Mouse (Mus musculus): ENCODE measurements around the gene Nadk. TPM values are rescaled to one million over a fixed set of nuclear protein-coding genes. Genes with fewer than 3 reads are reported as not detected.

Nadk gene
- total and polyA plus RNA-seq, 3 experiments = 28.4 to 42.0 (median 33.2) TPM

- Histone ChIP-seq H3K36me3 (ENCODE audit: control insufficient read depth, insufficient read depth, low read length) (peaks cover 3% of the 10 kb centered on the region; the same call in 1 of the 2 replicates), H3K4me3 (no peak overlapping the region), H3K4me1 (ENCODE audit: control insufficient read depth, insufficient read depth, low read length) (peaks cover 16% of the 10 kb centered on the region), H3K27me3 (ENCODE audit: control insufficient read depth, insufficient read depth, low read length) (no peaks in the 10 kb centered on the region), H3K27ac (peak overlapping the region; percentile 38), H3K79me2 (replicated peaks; ENCODE audit: control insufficient read depth, insufficient read depth, low read length) (peaks cover 8% of the 10 kb centered on the region), H3K9ac (ENCODE audit: low read depth, low read length) (no peak overlapping the region)
- no peak for DNase-seq
- no peak for TF ChIP-seq POLR2A (IDR thresholded peaks at IDR 0.05; ENCODE audit: insufficient read depth, low read depth, low read length)
- no peak for TF ChIP-seq CTCF (IDR thresholded peaks at IDR 0.05)
- TF ChIP-seq EP300 (IDR thresholded peaks at IDR 0.05; ENCODE audit: insufficient read depth, low read depth, low read length) = no peak
- intact Hi-C loops (cut with DNase I) = loop anchor here (10.0 kb wide), 1 partner anchor 207 kb away; the partner anchor contains the start of gene Prkcz
- WGBS = 31% methylated on average over 2 of the region's 2 CpGs
Measured at GRCm38 (mm10) chr4:155571442-155571841, 9.3 kb downstream of the Nadk start.

- H3K4me1 ChIP-seq (ENCODE audit: control insufficient read depth, insufficient read depth, low read length) = peaks cover 21% of the 10 kb centered on the region
- H3K4me3 ChIP-seq = no peak overlapping the region
- H3K27me3 ChIP-seq (ENCODE audit: control insufficient read depth, insufficient read depth, low read length) = no peaks in the 10 kb centered on the region
- peaks cover 3% of the 10 kb centered on the region; the same call in 1 of the 2 replicates for H3K36me3 ChIP-seq (ENCODE audit: control insufficient read depth, insufficient read depth, low read length)
- peaks cover 8% of the 10 kb centered on the region for H3K79me2 ChIP-seq (replicated peaks; ENCODE audit: control insufficient read depth, insufficient read depth, low read length)
- intact Hi-C loops (cut with DNase I) = loop anchor here (10.0 kb wide), 1 partner anchor 208 kb away; the partner anchor contains the start of gene Prkcz
- no peak overlapping the region for H3K27ac ChIP-seq
- DNase-seq = no peak
- no peak overlapping the region for H3K9ac ChIP-seq (ENCODE audit: low read depth, low read length)
- TF ChIP-seq POLR2A (IDR thresholded peaks at IDR 0.05; ENCODE audit: insufficient read depth, low read depth, low read length) (no peak), EP300 (IDR thresholded peaks at IDR 0.05; ENCODE audit: insufficient read depth, low read depth, low read length) (no peak), CTCF (IDR thresholded peaks at IDR 0.05) (no peak)
- WGBS = 77% methylated on average over 2 of the region's 2 CpGs
Measured at GRCm38 (mm10) chr4:155573155-155573554, 11.0 kb downstream of the Nadk start.

- no peak for DNase-seq
- TF ChIP-seq EP300 (IDR thresholded peaks at IDR 0.05; ENCODE audit: insufficient read depth, low read depth, low read length) = no peak
- no peak for TF ChIP-seq CTCF (IDR thresholded peaks at IDR 0.05)
- no peak for TF ChIP-seq POLR2A (IDR thresholded peaks at IDR 0.05; ENCODE audit: insufficient read depth, low read depth, low read length)
- intact Hi-C loops (cut with DNase I) = loop anchor here (10.0 kb wide), 1 partner anchor 209 kb away; the partner anchor contains the start of gene Prkcz
- H3K36me3 ChIP-seq (ENCODE audit: control insufficient read depth, insufficient read depth, low read length) = peaks cover 3% of the 10 kb centered on the region; the same call in 1 of the 2 replicates
- H3K4me1 ChIP-seq (ENCODE audit: control insufficient read depth, insufficient read depth, low read length) = peaks cover 19% of the 10 kb centered on the region
- WGBS = 93% methylated on average over 9 of the region's 9 CpGs
- no peak overlapping the region for H3K9ac ChIP-seq (ENCODE audit: low read depth, low read length)
- H3K4me3 ChIP-seq = no peak overlapping the region
- no peaks in the 10 kb centered on the region for H3K27me3 ChIP-seq (ENCODE audit: control insufficient read depth, insufficient read depth, low read length)
- peaks cover 4% of the 10 kb centered on the region for H3K79me2 ChIP-seq (replicated peaks; ENCODE audit: control insufficient read depth, insufficient read depth, low read length)
- H3K27ac ChIP-seq = no peak overlapping the region
Measured at GRCm38 (mm10) chr4:155573876-155574275, 11.7 kb downstream of the Nadk start.

- Histone ChIP-seq H3K4me3 (no peak overlapping the region), H3K9ac (ENCODE audit: low read depth, low read length) (no peak overlapping the region), H3K4me1 (ENCODE audit: control insufficient read depth, insufficient read depth, low read length) (peaks cover 19% of the 10 kb centered on the region), H3K27ac (no peak overlapping the region), H3K36me3 (ENCODE audit: control insufficient read depth, insufficient read depth, low read length) (peaks cover 3% of the 10 kb centered on the region; the same call in 1 of the 2 replicates), H3K27me3 (ENCODE audit: control insufficient read depth, insufficient read depth, low read length) (no peaks in the 10 kb centered on the region), H3K79me2 (replicated peaks; ENCODE audit: control insufficient read depth, insufficient read depth, low read length) (peaks cover 3% of the 10 kb centered on the region; the same call in 1 of the 2 replicates)
- WGBS = 43% methylated on average over 11 of the region's 11 CpGs
- intact Hi-C loops (cut with DNase I) = loop anchor here (10.0 kb wide), 1 partner anchor 210 kb away; the partner anchor contains the start of gene Prkcz
- no peak for DNase-seq
- TF ChIP-seq CTCF (IDR thresholded peaks at IDR 0.05) (no peak), POLR2A (IDR thresholded peaks at IDR 0.05; ENCODE audit: insufficient read depth, low read depth, low read length) (no peak), EP300 (IDR thresholded peaks at IDR 0.05; ENCODE audit: insufficient read depth, low read depth, low read length) (no peak)
Measured at GRCm38 (mm10) chr4:155574931-155575330, 12.8 kb downstream of the Nadk start.

- no peak overlapping the region for H3K27ac ChIP-seq
- no peak overlapping the region for H3K4me3 ChIP-seq
- intact Hi-C loops (cut with DNase I) = loop anchor here (10.0 kb wide), 1 partner anchor 211 kb away; the partner anchor contains the start of gene Prkcz
- H3K4me1 ChIP-seq (ENCODE audit: control insufficient read depth, insufficient read depth, low read length) = peaks cover 19% of the 10 kb centered on the region
- TF ChIP-seq POLR2A (IDR thresholded peaks at IDR 0.05; ENCODE audit: insufficient read depth, low read depth, low read length) (no peak), CTCF (IDR thresholded peaks at IDR 0.05) (no peak), EP300 (IDR thresholded peaks at IDR 0.05; ENCODE audit: insufficient read depth, low read depth, low read length) (no peak)
- H3K79me2 ChIP-seq (replicated peaks; ENCODE audit: control insufficient read depth, insufficient read depth, low read length) = peaks cover 3% of the 10 kb centered on the region; the same call in 1 of the 2 replicates
- H3K27me3 ChIP-seq (ENCODE audit: control insufficient read depth, insufficient read depth, low read length) = no peaks in the 10 kb centered on the region
- DNase-seq = no peak
- H3K9ac ChIP-seq (ENCODE audit: low read depth, low read length) = no peak overlapping the region
- H3K36me3 ChIP-seq (ENCODE audit: control insufficient read depth, insufficient read depth, low read length) = peaks cover 3% of the 10 kb centered on the region; the same call in 1 of the 2 replicates
- WGBS = 89% methylated on average over 8 of the region's 8 CpGs
Measured at GRCm38 (mm10) chr4:155575521-155575920, 13.3 kb downstream of the Nadk start.

- Histone ChIP-seq H3K36me3 (ENCODE audit: control insufficient read depth, insufficient read depth, low read length) (no peaks in the 10 kb centered on the region), H3K27ac (no peak overlapping the region), H3K4me1 (ENCODE audit: control insufficient read depth, insufficient read depth, low read length) (peaks cover 13% of the 10 kb centered on the region), H3K79me2 (replicated peaks; ENCODE audit: control insufficient read depth, insufficient read depth, low read length) (peaks cover under 1% of the 10 kb centered on the region; the same call in 1 of the 2 replicates), H3K27me3 (ENCODE audit: control insufficient read depth, insufficient read depth, low read length) (no peaks in the 10 kb centered on the region), H3K9ac (ENCODE audit: low read depth, low read length) (no peak overlapping the region), H3K4me3 (no peak overlapping the region)
- DNase-seq = peak in 1 of 2 experiments; percentile 30
- intact Hi-C loops (cut with DNase I) = loop anchor here (10.0 kb wide), 1 partner anchor 212 kb away; the partner anchor contains the start of gene Prkcz
- 81% methylated on average over 9 of the region's 9 CpGs for WGBS
- no peak for TF ChIP-seq CTCF (IDR thresholded peaks at IDR 0.05)
- no peak for TF ChIP-seq EP300 (IDR thresholded peaks at IDR 0.05; ENCODE audit: insufficient read depth, low read depth, low read length)
- no peak for TF ChIP-seq POLR2A (IDR thresholded peaks at IDR 0.05; ENCODE audit: insufficient read depth, low read depth, low read length)
Measured at GRCm38 (mm10) chr4:155577132-155577531, 15.0 kb downstream of the Nadk start.
